Mouse (Mus musculus) lung, postnatal 4 days (tissue): Measurements from ENCODE around the gene Gm12888.
"Not testable (repeated sequence)": the region's sequence is repeated elsewhere in the genome, so short reads cannot be mapped to it uniquely, and the experiment has no call there.

Source experiments
- DNase-seq, 2 experiments: peaks; one replicate each; pipeline ENCODE4 v3.0.0; 2021

Gm12888 gene

GRCm38 (mm10) chr4:121324817-121325216 lies at the start of gene Gm12888:
Gm12888 (minus strand) TSS chr4:121324917.
- not testable (repeated sequence) for DNase-seq
